Comparison of ENCODE assay signal across 12 mouse cellular contexts in genomic region chr2:65483434-65483833, GRCm38 (mm10).
DNase-seq lines count a peak whose midpoint lies in the region; ATAC-seq and TF ChIP-seq lines count a peak whose summit lies in the region.
"Had no signal": no experiment of that assay in that cellular context is flagged by ENCODE, and none has a peak within 500 bp of the region (broad histone marks: within the 10 kb centered on the region; RNA-seq: fewer than 3 reads in every experiment).

No protein-coding gene starts in this region.

- H3K36me3 ChIP-seq in limb, embryonic 14.5 days (ENCODE audit: control insufficient read depth, insufficient read depth, low read length): no peaks in the 10 kb centered on the region
- no peaks in the 10 kb centered on the region for H3K36me3 ChIP-seq in limb, embryonic 10.5 days
- no peaks in the 10 kb centered on the region for H3K36me3 ChIP-seq in C2C12 (ENCODE audit: control insufficient read depth, insufficient read depth)
- H3K36me3 ChIP-seq in midbrain, embryonic 13.5 days: peaks cover 41% of the 10 kb centered on the region
- H3K36me3 ChIP-seq: liver, embryonic 12.5 days had no signal

- H3K4me1 ChIP-seq in limb, embryonic 14.5 days (ENCODE audit: control insufficient read depth, insufficient read depth, low read length): peaks cover 3% of the 10 kb centered on the region; the same call in 1 of the 2 replicates
- H3K4me1 ChIP-seq in limb, embryonic 10.5 days: no peaks in the 10 kb centered on the region
- H3K4me1 ChIP-seq in midbrain, embryonic 13.5 days (replicated peaks): no peaks in the 10 kb centered on the region
- H3K4me1 ChIP-seq: liver, embryonic 12.5 days; midbrain, embryonic 12.5 days had no signal

- H3K79me2 ChIP-seq in C2C12 (ENCODE audit: control insufficient read depth, insufficient read depth): no peaks in the 10 kb centered on the region

- H3K27me3 ChIP-seq in limb, embryonic 14.5 days (ENCODE audit: control insufficient read depth, insufficient read depth, low read length): no peaks in the 10 kb centered on the region
- no peaks in the 10 kb centered on the region for H3K27me3 ChIP-seq in limb, embryonic 10.5 days (ENCODE audit: low read depth, poor library complexity, severe bottlenecking)
- no peaks in the 10 kb centered on the region for H3K27me3 ChIP-seq in C2C12 (ENCODE audit: control insufficient read depth, insufficient read depth, insufficient read length)
- H3K27me3 ChIP-seq in midbrain, embryonic 13.5 days: no peaks in the 10 kb centered on the region
- H3K27me3 ChIP-seq: liver, embryonic 12.5 days; midbrain, embryonic 12.5 days had no signal

- ATAC-seq in frontal cortex, adult (ENCODE audit: low TSS enrichment): peak; percentile 99
- ATAC-seq in limb, embryonic 14.5 days (ENCODE audit: low FRiP score, low read depth): no peak
- no peak for ATAC-seq in midbrain, embryonic 13.5 days
- ATAC-seq: liver, embryonic 12.5 days had no signal

- no peak overlapping the region for H3ac ChIP-seq in C2C12 (ENCODE audit: control insufficient read depth, insufficient read length, low read depth)

- no peak overlapping the region for H3K4me3 ChIP-seq in limb, embryonic 14.5 days (replicated peaks; ENCODE audit: low read length)
- H3K4me3 ChIP-seq in limb, embryonic 10.5 days: no peak overlapping the region
- H3K4me3 ChIP-seq in C2C12 (ENCODE audit: insufficient read depth, poor library complexity, severe bottlenecking): no peak overlapping the region
- no peak overlapping the region for H3K4me3 ChIP-seq in midbrain, embryonic 13.5 days (replicated peaks)
- H3K4me3 ChIP-seq: liver, embryonic 12.5 days; midbrain, embryonic 12.5 days had no signal

- TF ChIP-seq CTCF in C2C12 (IDR thresholded peaks at IDR 0.05; ENCODE audit: control insufficient read depth, insufficient read depth, insufficient read length): no peak
- no peak for TF ChIP-seq CTCF in brain, embryonic 14.5 days (IDR thresholded peaks at IDR 0.05; ENCODE audit: borderline replicate concordance, extremely low read depth, insufficient read depth, insufficient read length)

- H3K9me3 ChIP-seq in limb, embryonic 14.5 days (ENCODE audit: control insufficient read depth, low read length): no peaks in the 10 kb centered on the region
- no peaks in the 10 kb centered on the region for H3K9me3 ChIP-seq in limb, embryonic 10.5 days (replicated peaks)
- H3K9me3 ChIP-seq in midbrain, embryonic 13.5 days: no peaks in the 10 kb centered on the region
- H3K9me3 ChIP-seq: liver, embryonic 12.5 days; midbrain, embryonic 12.5 days had no signal

- no peak overlapping the region for H3K9ac ChIP-seq in limb, embryonic 14.5 days (ENCODE audit: low read depth, low read length, severe bottlenecking)
- H3K9ac ChIP-seq in midbrain, embryonic 13.5 days (replicated peaks): no peak overlapping the region
- H3K9ac ChIP-seq: liver, embryonic 12.5 days; midbrain, embryonic 12.5 days had no signal

- TF ChIP-seq POLR2A in limb, embryonic 14.5 days (IDR thresholded peaks at IDR 0.05; ENCODE audit: borderline replicate concordance, extremely low read depth, insufficient read depth, insufficient read length): no peak
- TF ChIP-seq POLR2A in brain, embryonic 14.5 days (IDR thresholded peaks at IDR 0.05; ENCODE audit: borderline replicate concordance, extremely low read depth, insufficient read depth, insufficient read length, poor library complexity, severe bottlenecking): no peak

- 36% methylated on average over 3 of the region's 3 CpGs for WGBS in limb, embryonic 14.5 days
- 86% methylated on average over 3 of the region's 3 CpGs for whole genome bisulfite sequencing in limb, embryonic 10.5 days
- WGBS in midbrain, embryonic 13.5 days: 96% methylated on average over 3 of the region's 3 CpGs

- no peak overlapping the region for H3K4me2 ChIP-seq in limb, embryonic 14.5 days (replicated peaks; ENCODE audit: low read depth, low read length, severe bottlenecking)
- H3K4me2 ChIP-seq in midbrain, embryonic 13.5 days (replicated peaks): no peak overlapping the region
- H3K4me2 ChIP-seq: liver, embryonic 12.5 days; midbrain, embryonic 12.5 days had no signal

- no peaks in the 10 kb centered on the region for H3K79me3 ChIP-seq in C2C12 (ENCODE audit: low read depth)

- H3K27ac ChIP-seq in limb, embryonic 14.5 days (replicated peaks; ENCODE audit: low read depth, low read length): no peak overlapping the region
- no peak overlapping the region for H3K27ac ChIP-seq in limb, embryonic 10.5 days
- no peak overlapping the region for H3K27ac ChIP-seq in midbrain, embryonic 13.5 days
- H3K27ac ChIP-seq: liver, embryonic 12.5 days; macrophage; midbrain, embryonic 12.5 days had no signal

- no peak for DNase-seq in frontal cortex, postnatal 14 days (ENCODE audit: low spot score in 2 of 2)
- peak; percentile 36 for DNase-seq in limb, embryonic 14.5 days (ENCODE audit: low spot score)
- DNase-seq in limb, embryonic 10.5 days (ENCODE audit: low spot score): no peak
- DNase-seq in brain, embryonic 14.5 days (ENCODE audit: low read depth): peak; percentile 9
- DNase-seq: heart, adult 11 months; right cerebral cortex, postnatal 14 days had no signal

TF ChIP-seq in C2C12, 6 proteins besides CTCF, POLR2A, EP300 and RAD21:
- TF ChIP-seq MAX (IDR thresholded peaks at IDR 0.05) (no peak), USF1 (IDR thresholded peaks at IDR 0.05; ENCODE audit: low read depth) (peak; percentile 48), CEBPB (IDR thresholded peaks at IDR 0.05; ENCODE audit: low read depth) (peak; percentile 23)

Comparison
In these comparisons a context has a peak if more than half of its experiments do, and no peak if none do; other contexts are left out.
1. DNase-seq: peak in limb, embryonic 14.5 days (single experiment) and brain, embryonic 14.5 days (single experiment); none in frontal cortex, postnatal 14 days (0 of 2) and limb, embryonic 10.5 days (single experiment).